Mouse (Mus musculus): ENCODE data around the gene Gpr161.
"Not testable (repeated sequence)": the region's sequence is repeated elsewhere in the genome, so short reads cannot be mapped to it uniquely, and the experiment has no call there.

The Gpr161 gene

GRCm38 (mm10) chr1:165316361-165316760, 20.8 kb downstream of the Gpr161 start:
- DNase-seq (ENCODE audit: low read depth, low spot score) = no peak

GRCm38 (mm10) chr1:165320141-165320934, 24.7 kb downstream of the Gpr161 start:
- DNase-seq (ENCODE audit: low read depth, low spot score) = peak; percentile 40

- DNase-seq (ENCODE audit: low read depth, low spot score) = no peak
These were observed 25.8 kb downstream of the Gpr161 start for GRCm38 (mm10) chr1:165321393-165321861.

GRCm38 (mm10) chr1:165321891-165322290, 26.3 kb downstream of the Gpr161 start:
- DNase-seq (ENCODE audit: low read depth, low spot score) = no peak

DNA sequence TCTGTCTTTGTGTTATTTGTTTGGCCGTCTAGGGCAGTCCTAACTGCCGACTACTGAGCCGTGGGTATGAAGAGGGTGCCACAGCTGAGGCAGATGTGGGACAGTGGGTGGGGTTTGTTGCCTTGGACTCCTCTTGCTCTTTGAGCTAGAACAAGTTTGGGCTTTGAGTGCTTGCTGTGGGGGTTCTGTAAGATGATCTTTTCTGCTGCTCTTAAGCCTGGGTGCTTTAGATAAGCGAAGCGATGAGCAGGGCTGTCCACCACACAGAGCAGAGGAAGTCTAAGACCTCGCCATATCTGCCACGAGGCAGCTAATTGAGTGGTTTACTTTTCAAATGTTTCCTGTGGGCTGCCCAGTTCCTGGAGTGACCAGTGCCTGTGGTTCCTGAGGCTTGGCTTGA, 27.3 kb downstream of the Gpr161 start:
- no peak for DNase-seq (ENCODE audit: low read depth, low spot score)

DNA sequence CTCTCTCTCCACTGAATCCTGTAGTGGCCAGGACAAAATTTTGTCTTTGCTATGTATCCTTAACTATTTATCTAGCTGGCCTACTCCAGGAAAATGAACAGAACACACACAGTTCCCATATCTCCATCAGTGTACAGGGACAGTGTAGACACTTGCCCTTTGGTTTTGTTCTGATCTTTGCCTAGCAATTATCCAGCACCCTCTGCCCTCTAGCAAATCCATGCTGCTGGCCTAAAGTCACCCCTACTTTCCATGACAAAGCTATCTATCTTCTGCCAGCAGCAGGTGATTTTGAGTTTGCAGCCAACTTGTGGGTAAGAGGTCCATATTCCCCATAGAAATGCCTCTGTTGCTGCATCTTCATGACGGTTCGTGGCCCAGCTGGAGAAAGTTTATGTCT, 31.8 kb downstream of the Gpr161 start:
- no peak for DNase-seq (ENCODE audit: low read depth, low spot score)

DNA sequence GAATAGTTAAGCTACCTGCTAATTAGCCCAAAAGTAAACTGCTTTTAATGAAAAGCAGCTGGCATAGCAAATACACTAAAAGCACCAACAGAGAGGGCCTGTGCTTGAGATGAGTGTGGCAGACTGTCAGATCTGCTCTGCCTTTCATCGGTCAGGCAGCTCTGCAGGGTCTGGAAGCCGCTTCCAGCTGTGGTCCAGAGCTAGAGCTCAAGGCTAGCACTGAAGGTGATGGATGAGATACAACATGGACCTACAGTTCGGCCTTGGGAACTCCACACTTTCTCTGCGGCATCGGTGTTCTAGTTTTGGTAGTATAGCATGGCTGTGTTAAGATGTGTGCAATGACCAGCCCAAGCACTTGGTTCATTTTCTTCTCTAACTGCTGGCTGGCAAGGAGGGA, 32.2 kb downstream of the Gpr161 start:
- DNase-seq (ENCODE audit: low read depth, low spot score) = no peak

DNA sequence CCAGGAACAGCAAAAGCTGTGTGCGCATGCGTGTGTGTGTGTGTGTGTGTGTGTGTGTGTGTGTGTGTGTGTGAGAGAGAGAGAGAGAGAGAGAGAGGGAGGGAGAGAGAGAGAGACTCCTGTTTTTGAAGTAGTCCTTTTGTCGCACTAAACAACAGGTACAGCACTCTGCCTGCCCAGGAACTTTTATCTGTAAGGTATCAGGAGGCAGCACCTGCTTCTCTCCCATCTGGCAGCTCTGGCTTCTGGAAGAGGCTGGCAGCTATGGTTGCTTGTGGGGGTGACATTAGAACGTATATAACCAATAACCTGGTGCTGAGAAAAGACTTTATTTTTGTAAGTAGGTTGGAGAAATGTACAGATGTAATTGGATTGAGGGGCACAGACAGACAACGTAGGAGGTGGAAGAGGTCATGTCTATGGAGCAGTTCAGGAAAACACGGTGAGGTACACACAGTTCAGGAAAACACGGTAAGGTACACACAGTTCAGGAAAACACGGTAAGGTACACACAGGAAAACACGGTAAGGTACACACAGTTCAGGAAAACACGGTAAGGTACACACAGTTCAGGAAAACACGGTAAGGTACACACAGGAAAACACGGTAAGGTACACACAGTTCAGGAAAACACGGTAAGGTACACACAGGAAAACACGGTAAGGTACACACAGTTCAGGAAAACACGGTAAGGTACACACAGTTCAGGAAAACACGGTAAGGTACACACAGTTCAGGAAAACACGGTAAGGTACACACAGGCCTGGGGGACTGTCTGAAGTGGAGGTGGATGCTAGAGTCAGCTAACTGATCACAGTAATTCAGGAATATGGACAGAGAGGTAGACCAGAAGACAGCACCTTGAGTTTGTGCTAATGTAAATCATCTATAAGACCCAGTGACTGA, 33.0 kb downstream of the Gpr161 start:
- not testable (repeated sequence) for DNase-seq (ENCODE audit: low read depth, low spot score)

- no peak for DNase-seq (ENCODE audit: low read depth, low spot score)
These were observed 35.3 kb downstream of the Gpr161 start for GRCm38 (mm10) chr1:165330859-165331258.

- DNase-seq (ENCODE audit: low read depth, low spot score) = no peak
These were observed 37.2 kb downstream of the Gpr161 start for GRCm38 (mm10) chr1:165332797-165333196.

- DNase-seq (ENCODE audit: low read depth, low spot score) = no peak
These were observed 46.5 kb downstream of the Gpr161 start for GRCm38 (mm10) chr1:165342126-165342525.

DNA sequence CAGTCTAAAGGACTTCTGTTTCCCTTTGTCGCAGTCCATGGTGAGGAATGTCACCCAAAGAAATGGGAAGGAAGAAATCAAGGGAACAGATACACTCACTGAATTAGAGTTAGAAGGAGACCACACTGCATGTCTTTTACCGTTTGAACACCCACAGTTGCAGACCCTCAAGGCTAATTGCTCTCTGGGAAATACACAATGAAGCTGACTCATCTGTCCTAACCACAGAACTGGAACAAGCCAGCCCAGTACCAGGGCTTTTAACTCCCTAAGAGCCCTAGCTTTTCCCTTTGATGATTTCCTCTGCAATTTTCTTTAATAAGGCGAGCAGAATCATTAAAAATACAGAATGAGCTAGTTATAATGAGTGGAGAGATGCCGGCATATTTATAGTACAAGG, 48.9 kb downstream of the Gpr161 start:
- no peak for DNase-seq (ENCODE audit: low read depth, low spot score)

- no peak for DNase-seq (ENCODE audit: low read depth, low spot score)
These were observed 53.0 kb downstream of the Gpr161 start for GRCm38 (mm10) chr1:165348627-165349026.

DNA sequence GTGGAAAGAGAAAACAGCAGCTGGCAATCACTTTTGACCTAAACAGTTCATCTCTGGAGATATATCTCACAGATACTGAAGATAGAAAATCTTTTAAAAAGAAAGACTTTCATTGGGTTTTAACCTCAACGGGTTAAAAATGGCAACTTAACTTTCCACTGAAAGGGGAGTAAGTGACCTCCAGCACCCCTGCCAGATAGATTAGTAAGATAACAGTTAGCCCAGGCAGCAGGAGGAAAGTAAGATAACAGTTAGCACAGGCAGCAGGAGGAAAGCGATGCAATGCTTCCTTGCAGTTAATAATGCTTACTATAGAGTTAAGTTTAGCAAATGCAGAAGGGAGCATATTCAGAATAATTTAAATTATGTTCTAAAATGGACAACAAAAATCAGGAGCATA, 60.8 kb downstream of the Gpr161 start:
- DNase-seq (ENCODE audit: low read depth, low spot score) = no peak

DNA sequence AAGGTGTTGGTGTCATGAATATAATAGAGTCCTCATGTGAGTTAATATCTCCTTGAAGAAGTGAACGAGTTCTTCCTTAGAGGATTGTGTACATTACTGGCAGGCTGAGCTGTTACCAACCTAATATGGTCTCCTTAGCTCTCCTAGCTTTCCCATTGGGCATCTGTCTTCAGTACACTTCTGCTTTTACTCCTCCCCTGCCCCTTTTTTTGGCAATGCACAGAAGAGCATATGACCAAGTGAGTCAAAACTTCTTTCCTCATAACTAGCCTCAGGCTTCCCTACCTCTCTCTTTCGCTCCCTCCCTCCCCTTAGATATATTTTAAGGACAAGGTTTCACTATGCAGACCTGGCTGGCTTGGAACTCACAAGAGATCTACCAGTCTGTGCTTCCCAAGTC, 67.7 kb downstream of the Gpr161 start:
- DNase-seq (ENCODE audit: low read depth, low spot score) = no peak

DNA sequence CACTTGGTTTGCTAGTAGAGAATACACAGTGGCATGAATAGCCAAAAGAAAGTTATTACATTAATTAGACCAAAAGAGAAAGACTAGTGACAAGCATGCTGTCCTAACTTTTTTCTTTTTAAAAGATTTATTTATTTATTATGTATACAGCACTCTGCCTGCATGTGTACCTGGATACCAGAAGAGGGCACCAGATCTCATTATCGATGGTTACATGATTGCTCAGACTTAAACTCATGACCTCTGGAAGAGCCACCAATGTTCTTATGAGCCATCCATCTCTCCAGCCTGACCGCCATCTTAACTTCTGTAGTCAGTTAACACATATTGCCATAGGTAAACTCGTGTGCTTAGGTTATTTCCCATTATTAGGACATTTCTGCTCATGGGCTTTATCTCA, 69.5 kb downstream of the Gpr161 start:
- DNase-seq (ENCODE audit: low read depth, low spot score) = no peak

DNA sequence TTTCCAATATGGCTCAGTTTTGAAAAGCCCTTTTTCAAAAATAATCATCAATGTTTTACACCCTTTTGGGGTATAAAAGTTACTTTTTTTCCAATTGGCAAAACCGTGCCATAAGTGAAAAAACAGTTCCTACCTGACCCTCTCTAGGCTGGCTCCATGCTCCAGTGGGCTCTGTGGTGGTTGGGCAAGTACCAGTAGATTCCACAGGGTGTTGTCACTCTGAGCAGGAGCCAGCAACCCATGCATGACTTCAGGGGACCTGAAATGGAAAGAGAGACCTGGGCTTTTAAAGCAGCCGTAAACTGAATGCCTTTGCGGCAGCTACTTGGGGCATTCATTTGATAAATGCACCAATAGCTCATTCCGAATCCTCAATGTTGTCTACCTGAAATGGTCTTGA, 75.4 kb downstream of the Gpr161 start:
- no peak for DNase-seq (ENCODE audit: low read depth, low spot score)

- no peak for DNase-seq (ENCODE audit: low read depth, low spot score)
These were observed 78.2 kb downstream of the Gpr161 start for GRCm38 (mm10) chr1:165373839-165374238.
